In genomic region chr5:16426306-16426705, GRCm38 (mm10) we compare ENCODE assay signal across 25 mouse cellular contexts.
DNase-seq lines count a peak whose midpoint lies in the region; ATAC-seq lines count a peak whose summit lies in the region.
"Had no signal": no experiment of that assay in that cellular context is flagged by ENCODE, and none has a peak within 500 bp of the region (broad histone marks: within the 10 kb centered on the region; RNA-seq: fewer than 3 reads in every experiment).

No protein-coding gene starts in this region.

- H3K9me3 ChIP-seq in embryonic facial prominence, embryonic 14.5 days (ENCODE audit: control insufficient read depth, low read length), result no peaks in the 10 kb centered on the region
- no peaks in the 10 kb centered on the region for H3K9me3 ChIP-seq in embryonic facial prominence, embryonic 10.5 days
- H3K9me3 ChIP-seq: embryonic facial prominence, embryonic 12.5 days; forebrain, embryonic 13.5 days; forebrain, embryonic 15.5 days; G1E had no signal

- WGBS in embryonic facial prominence, embryonic 14.5 days, result 46% methylated on average over 2 of the region's 2 CpGs
- WGBS in embryonic facial prominence, embryonic 10.5 days, result 73% methylated on average over 2 of the region's 2 CpGs

- no peak overlapping the region for H3K4me3 ChIP-seq in embryonic facial prominence, embryonic 14.5 days (ENCODE audit: low read depth, low read length)
- H3K4me3 ChIP-seq in embryonic facial prominence, embryonic 10.5 days, result no peak overlapping the region
- H3K4me3 ChIP-seq: embryonic facial prominence, embryonic 12.5 days; forebrain, embryonic 13.5 days; forebrain, embryonic 15.5 days had no signal

- H3K9ac ChIP-seq in embryonic facial prominence, embryonic 14.5 days (ENCODE audit: low read depth, low read length), result no peak overlapping the region
- H3K9ac ChIP-seq: embryonic facial prominence, embryonic 12.5 days; forebrain, embryonic 13.5 days; forebrain, embryonic 15.5 days; forebrain, postnatal 0 days had no signal

- no peak overlapping the region for H3K27ac ChIP-seq in embryonic facial prominence, embryonic 14.5 days (replicated peaks; ENCODE audit: low read depth, low read length)
- no peak overlapping the region for H3K27ac ChIP-seq in embryonic facial prominence, embryonic 10.5 days (replicated peaks)
- H3K27ac ChIP-seq: embryonic facial prominence, embryonic 12.5 days; forebrain, embryonic 13.5 days; forebrain, embryonic 15.5 days had no signal

- no peaks in the 10 kb centered on the region for H3K27me3 ChIP-seq in embryonic facial prominence, embryonic 14.5 days (replicated peaks; ENCODE audit: control insufficient read depth, insufficient read depth, low read length)
- no peaks in the 10 kb centered on the region for H3K27me3 ChIP-seq in embryonic facial prominence, embryonic 10.5 days (replicated peaks; ENCODE audit: low read depth, poor library complexity, severe bottlenecking)
- H3K27me3 ChIP-seq: CH12.LX; embryonic facial prominence, embryonic 12.5 days; forebrain, embryonic 13.5 days; forebrain, embryonic 15.5 days had no signal

- no peaks in the 10 kb centered on the region for H3K4me1 ChIP-seq in embryonic facial prominence, embryonic 14.5 days (ENCODE audit: control insufficient read depth, insufficient read depth, low read length)
- H3K4me1 ChIP-seq in embryonic facial prominence, embryonic 10.5 days, result no peaks in the 10 kb centered on the region
- H3K4me1 ChIP-seq: embryonic facial prominence, embryonic 12.5 days; forebrain, embryonic 13.5 days; forebrain, embryonic 15.5 days had no signal

- H3K36me3 ChIP-seq in embryonic facial prominence, embryonic 14.5 days (ENCODE audit: control insufficient read depth, insufficient read depth, low read length), result no peaks in the 10 kb centered on the region
- no peaks in the 10 kb centered on the region for H3K36me3 ChIP-seq in embryonic facial prominence, embryonic 10.5 days (replicated peaks)
- H3K36me3 ChIP-seq: embryonic facial prominence, embryonic 12.5 days; forebrain, embryonic 15.5 days; G1E had no signal

- H3K4me2 ChIP-seq in embryonic facial prominence, embryonic 14.5 days (ENCODE audit: low read depth, low read length), result no peak overlapping the region
- H3K4me2 ChIP-seq: embryonic facial prominence, embryonic 12.5 days; forebrain, embryonic 13.5 days; forebrain, embryonic 15.5 days had no signal

- peak; percentile 6 for DNase-seq in embryonic facial prominence, embryonic 14.5 days (ENCODE audit: low spot score)
- DNase-seq in embryonic facial prominence, embryonic 10.5 days (ENCODE audit: low spot score), result no peak
- peak; percentile 3 for DNase-seq in retina, postnatal 1 day
- no peak for DNase-seq in retina, embryonic 14.5 days (ENCODE audit: low spot score)
- DNase-seq in left cerebral cortex, adult 18-20 months (ENCODE audit: low spot score in 2 of 2), result no peak
- DNase-seq: adrenal gland, adult 8-10 months; adrenal gland, postnatal 14 days; adrenal gland, postnatal 36 days; B cell, adult 2 months; cerebellum, adult 11 months; cerebellum, adult 18-20 months; cerebellum, adult 8-10 months; cerebellum, adult 9-11 months; cerebellum, postnatal 14 days; cerebellum, postnatal 36 days; embryo, embryonic 11 days; forebrain, postnatal 0 days had no signal

- 0 out of 2 replicates have a peak, but pooled peaks have one; percentile 63 for ATAC-seq in embryonic facial prominence, embryonic 14.5 days (ENCODE audit: low read depth)
- ATAC-seq: activated CD4-positive, CD25-positive, alpha-beta regulatory T cell, adult 4 months; CD4-positive, CD25-positive, alpha-beta regulatory T cell, adult 4 months; forebrain, embryonic 13.5 days; forebrain, embryonic 15.5 days; forebrain, postnatal 0 days; Patski had no signal

Comparison
In these comparisons a context has a peak if more than half of its experiments do, and no peak if none do; other contexts are left out.
1. DNase-seq: peak in embryonic facial prominence, embryonic 14.5 days (single experiment) and retina, postnatal 1 day (single experiment); none in embryonic facial prominence, embryonic 10.5 days (single experiment), retina, embryonic 14.5 days (single experiment) and left cerebral cortex, adult 18-20 months (0 of 2).